Mouse (Mus musculus) forebrain, postnatal 0 days (tissue): ENCODE data around the gene Eprs. TPM values are rescaled to one million over a fixed set of nuclear protein-coding genes. Genes with fewer than 3 reads are reported as not detected.

ENCODE experiments used
- ATAC-seq: fragments of 200-750 bp; cut with Nextera tagmentation; 2 replicates; pipeline ENCODE4 v1.8.0; 2017; ENCODE audit warnings: mild to moderate bottlenecking, moderate library complexity
- DNase-seq: peaks from one replicate; pipeline ENCODE4 v3.0.0-alpha.2; 2015
- H3K27ac ChIP-seq: fragments of 300-500 bp; sonication (generic); 2 replicates; pipeline ENCODE4 v1.5.1; 2014; ENCODE audit warnings: low read depth, mild to moderate bottlenecking, antibody characterized with exemption, low read length, moderate library complexity, mixed read lengths
- H3K27me3 ChIP-seq: fragments of 300-500 bp; sonication (generic); 2 replicates; pipeline ENCODE4 v1.6.1; 2014; ENCODE audit warnings: mild to moderate bottlenecking, low read length, mixed read lengths; ENCODE audit not compliant: insufficient read depth
- H3K36me3 ChIP-seq: fragments of 300-500 bp; sonication (generic); 2 replicates; pipeline ENCODE4 v1.6.1; 2014; ENCODE audit warnings: mild to moderate bottlenecking, moderate library complexity; ENCODE audit not compliant: insufficient read depth
- H3K4me1 ChIP-seq: fragments of 300-500 bp; sonication (generic); 2 replicates; pipeline ENCODE4 v1.6.1; 2014; ENCODE audit warnings: antibody characterized with exemption; ENCODE audit not compliant: insufficient read depth
- H3K4me2 ChIP-seq: fragments of 300-500 bp; sonication (generic); 2 replicates; pipeline ENCODE4 v1.6.1; 2014; ENCODE audit warnings: low read depth, mild to moderate bottlenecking, moderate library complexity
- H3K4me3 ChIP-seq: fragments of 300-500 bp; sonication (generic); 2 replicates; pipeline ENCODE4 v1.5.1; 2014; ENCODE audit warnings: low read depth, low read length, mixed read lengths
- H3K9ac ChIP-seq: fragments of 300-500 bp; sonication (generic); 2 replicates; pipeline ENCODE4 v1.6.1; 2014; ENCODE audit warnings: mild to moderate bottlenecking
- H3K9me3 ChIP-seq: fragments of 300-500 bp; sonication (generic); 2 replicates; pipeline ENCODE4 v1.6.1; 2016; ENCODE audit warnings: low read length
- CTCF ChIP-seq: sonication (generic); IDR thresholded peaks from 2 replicates; pipeline ENCODE4 v1.5.1; 2016; ENCODE audit warnings: antibody characterized with exemption, control low read depth, low read depth
- WGBS: fragments of 180-500 bp; shearing (Covaris S2); extraction: QIAGEN DNeasy Blood & Tissue Kit; methylation state at CpG from one replicate; pipeline ENCODE4 v1.1.7; 2014; 5-methylcytosine and 5-hydroxymethylcytosine counted together
- microRNA counts: library from miRNA; unstranded; fragments of <30 nt; microRNA quantifications from one replicate; lab custom pipeline; 2015
- microRNA-seq, 2 experiments: library from miRNA; unstranded; fragments of <30 nt; microRNA quantifications; one replicate each; pipeline ENCODE4; 2016
- polyA plus RNA-seq: library from polyadenylated mRNA; unstranded; fragments of >200 nt; fragmentation: Nextera tagmentation; extraction: Ambion mirVana; gene quantifications from 2 replicates; pipeline ENCODE4 v1.2.1, GENCODE M21; 2015
- total RNA-seq: library from RNA; depleted of rRNA; stranded (reverse); fragments of >200 nt; gene quantifications from 2 replicates; pipeline ENCODE4 v1.2.3, GENCODE M21; 2014; rRNA removed

Eprs gene
- total and polyA plus RNA-seq, 2 experiments from 2014 or later, result 114 to 121 TPM

GRCm38 (mm10) chr1:185472730-185473129 is 109.9 kb downstream of the Eprs start:
- 85% methylated on average over 4 of the region's 4 CpGs for WGBS

DNA sequence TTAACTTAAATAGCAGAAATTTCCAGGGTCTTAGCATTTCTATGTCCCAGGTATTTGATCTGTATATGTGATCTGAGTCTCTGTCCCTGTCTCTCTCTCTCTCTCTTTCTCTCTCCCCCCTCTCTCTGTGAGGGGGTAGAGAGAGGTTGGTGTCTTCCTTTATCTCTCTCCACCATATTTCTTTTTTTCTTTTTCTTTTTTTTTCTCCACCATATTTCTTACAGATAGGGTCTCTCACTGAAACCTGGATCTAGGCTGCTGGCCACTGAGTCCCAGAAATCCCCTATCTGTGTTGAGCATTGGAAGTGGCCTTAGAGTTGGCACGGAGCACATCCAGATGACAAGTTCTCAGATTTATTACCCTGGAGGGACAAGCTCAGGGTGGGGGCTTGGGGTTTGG is 110.6 kb downstream of the Eprs start:
- no peak for TF ChIP-seq CTCF
- WGBS, result 98% methylated on average over 1 of the region's 1 CpGs
- Histone ChIP-seq H3K9ac (no peak overlapping the region), H3K36me3 (0 out of 2 replicates have a peak, but pooled peaks cover 4% of the 10 kb centered on the region), H3K4me1 (no peaks in the 10 kb centered on the region), H3K4me2 (no peak overlapping the region), H3K9me3 (no peaks in the 10 kb centered on the region), H3K27me3 (no peaks in the 10 kb centered on the region), H3K27ac (no peak overlapping the region), H3K4me3 (no peak overlapping the region)
- ATAC-seq (no peak), DNase-seq (no peak)

More at GRCm38 (mm10) chr1:185472730-185473129, 109.9 kb downstream of the Eprs start:
- ATAC-seq, result no peak
- Histone ChIP-seq H3K27me3 (no peaks in the 10 kb centered on the region), H3K9me3 (no peaks in the 10 kb centered on the region), H3K4me3 (no peak overlapping the region), H3K27ac (no peak overlapping the region), H3K36me3 (0 out of 2 replicates have a peak, but pooled peaks cover 4% of the 10 kb centered on the region), H3K4me1 (no peaks in the 10 kb centered on the region), H3K9ac (no peak overlapping the region), H3K4me2 (no peak overlapping the region)
- TF ChIP-seq CTCF, result no peak
- DNase-seq, result no peak

MicroRNAs encoded within 50 kb of the gene (microRNA counts, 519-probe panel; counts per million panel counts)
- 3,379 counts per million, percentile 30 among the panel's probes with 10 or more counts for microRNA mmu-miR-194 (lab: Ali Mortazavi, UCI)

Small RNA genes within 50 kb of the gene (microRNA-seq; reads per million reads assigned to microRNA genes)
- gene Mir194-1 (1.2 reads per million in 2 experiments), gene Mir215 (1.5 to 2.0 reads per million in 2 experiments)

Other genes starting within 250 kb of the Eprs start
- gene Rab3gap2, start 158.9 kb upstream of the Eprs start, total RNA-seq, result 30.2 and 37.3 TPM in 2 replicates
- gene Rab3gap2, start 158.9 kb upstream of the Eprs start, polyA plus RNA-seq, result 13.3 and 19.5 TPM in 2 replicates
- 36.9 and 38.1 TPM in 2 replicates for gene Iars2, start 33.6 kb upstream of the Eprs start, total RNA-seq
- 9.8 and 15.2 TPM in 2 replicates for gene Iars2, start 33.6 kb upstream of the Eprs start, polyA plus RNA-seq
- gene Bpnt1, start 30.9 kb upstream of the Eprs start, total RNA-seq, result 72.6 and 75.0 TPM in 2 replicates
- 38.2 and 48.4 TPM in 2 replicates for gene Bpnt1, start 30.9 kb upstream of the Eprs start, polyA plus RNA-seq
- gene Slc30a10, start 91.8 kb downstream of the Eprs start, total RNA-seq, result 12.9 and 15.8 TPM in 2 replicates
- gene Slc30a10, start 91.8 kb downstream of the Eprs start, polyA plus RNA-seq, result 3.2 and 5.0 TPM in 2 replicates